Mouse (Mus musculus) thymus, adult 2 months (tissue): ENCODE data around the gene Hpca.

ENCODE experiments used
- CTCF ChIP-seq: fragments of 200-500 bp; IDR thresholded peaks from 2 replicates; pipeline ENCODE4 v1.5.1; 2012; ENCODE audit warnings: mild to moderate bottlenecking, control low read depth, low read length, moderate library complexity, borderline replicate concordance; ENCODE audit not compliant: control insufficient read depth, poor library complexity, insufficient read depth; ENCODE audit errors: extremely low read depth
- POLR2A ChIP-seq: fragments of 200-500 bp; IDR thresholded peaks from 2 replicates; pipeline ENCODE4 v1.6.1; 2012; ENCODE audit warnings: mild to moderate bottlenecking, low read length, control low read depth, moderate library complexity; ENCODE audit not compliant: control insufficient read depth, poor library complexity, insufficient read depth; ENCODE audit errors: extremely low read depth

DNA sequence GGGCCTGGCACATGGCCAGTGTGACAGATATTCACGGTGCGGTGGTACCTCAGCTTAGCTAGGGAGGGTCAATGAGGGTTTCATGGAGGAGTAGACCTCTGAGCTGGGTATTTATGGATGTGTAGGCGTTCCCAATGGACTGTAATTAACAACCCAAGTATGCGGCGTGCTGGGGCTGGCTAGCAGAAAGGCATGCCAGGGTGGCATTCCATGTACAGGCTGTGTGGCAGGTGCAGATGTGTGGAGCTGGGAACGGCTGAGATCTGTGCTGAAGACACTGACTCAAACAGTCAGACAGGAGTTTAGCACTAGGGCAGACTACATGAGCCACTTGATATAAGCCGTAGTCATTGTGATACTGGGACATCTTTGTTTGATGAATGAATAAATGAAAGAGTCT lies 13.2 kb downstream of the Hpca start:
- no peak for TF ChIP-seq CTCF
- no peak for TF ChIP-seq POLR2A
